Mouse (Mus musculus): ENCODE measurements around the gene Psmc2. TPM values are rescaled to one million over a fixed set of nuclear protein-coding genes. Genes with fewer than 3 reads are reported as not detected.

Gene Psmc2
- polyA plus RNA-seq (2012; rRNA removed) = 2.8 and 4.0 TPM in 2 replicates

DNA sequence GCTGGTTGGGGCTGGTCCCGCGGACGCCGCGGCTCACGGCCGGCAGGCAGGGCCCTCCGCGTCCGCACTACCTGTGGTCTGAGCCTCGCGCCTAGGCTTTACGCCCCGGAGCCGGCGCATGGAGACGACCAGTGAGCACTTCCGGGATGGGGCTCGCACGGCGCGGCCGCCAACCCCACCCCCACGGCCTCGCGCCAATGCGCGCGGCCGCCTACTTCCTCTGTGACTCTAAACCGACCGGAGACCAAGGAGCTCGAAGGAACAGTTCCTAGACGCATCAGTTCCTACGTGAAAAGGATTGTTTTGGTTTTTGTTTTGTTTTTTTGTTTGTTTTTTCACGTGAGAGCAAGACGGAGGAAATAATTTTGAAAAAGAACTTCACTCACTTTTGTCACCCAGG is at the start of gene Psmc2, which contains the start of gene Dnajc2:
Gene Psmc2 (plus strand): TSS at position 231 of the 400 bp plus-strand sequence.
Gene Dnajc2 (minus strand): TSS at position 199 of the 400 bp plus-strand sequence.

DNA sequence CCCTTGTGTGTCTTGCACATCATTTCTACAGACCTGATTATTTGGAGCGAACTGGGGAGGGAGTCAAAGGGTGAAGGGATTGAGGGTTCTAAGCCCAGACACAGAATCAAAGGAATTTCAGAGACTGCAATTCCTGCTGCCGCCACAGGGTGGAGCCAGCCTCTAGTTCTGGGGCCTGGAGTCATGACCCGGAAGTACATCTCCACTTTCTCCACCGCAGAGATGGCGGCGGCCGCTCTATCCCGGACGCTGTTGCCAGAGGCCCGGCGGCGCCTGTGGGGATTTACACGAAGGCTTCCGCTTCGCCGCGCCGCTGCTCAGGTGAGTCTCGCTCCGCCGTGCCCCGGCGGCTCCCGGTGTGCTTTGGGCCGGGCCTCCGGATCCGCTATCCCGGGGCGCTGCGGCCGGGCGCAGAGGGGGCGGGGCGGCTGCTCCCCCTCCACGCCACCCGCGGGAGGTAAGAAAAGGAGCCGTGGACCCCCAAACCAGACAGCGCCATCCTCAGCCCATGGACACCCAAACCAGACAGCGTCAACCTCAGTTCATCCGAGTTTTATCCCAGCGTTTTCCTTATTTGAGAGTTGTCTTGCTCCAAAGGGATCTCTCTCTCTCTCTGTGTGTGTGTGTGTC is 48.0 kb upstream of the Psmc2 start, which contains the start of gene Pmpcb:
Gene Pmpcb (plus strand): TSS at position 186 of the 630 bp plus-strand sequence.

Other genes with a start within 250 kb of the Psmc2 start
- gene Lrrc17, start 241.7 kb upstream of the Psmc2 start, polyA plus RNA-seq (2012; rRNA removed) = 0.67 and 0.97 TPM in 2 replicates
- gene Fbxl13, start 139.6 kb upstream of the Psmc2 start, polyA plus RNA-seq (2012; rRNA removed) = not detected in 2 replicates
- gene Armc10, start 139.5 kb upstream of the Psmc2 start, polyA plus RNA-seq (2012; rRNA removed) = 88.3 and 136 TPM in 2 replicates
- 0.75 and 1.3 TPM in 2 replicates for gene Napepld, start 83.9 kb upstream of the Psmc2 start, polyA plus RNA-seq (2012; rRNA removed)
- gene Pmpcb, start 48.1 kb upstream of the Psmc2 start, polyA plus RNA-seq (2012; rRNA removed) = 5.2 and 8.3 TPM in 2 replicates
- gene Dnajc2, start within 50 bp of the Psmc2 start, polyA plus RNA-seq (2012; rRNA removed) = 7.9 and 12.0 TPM in 2 replicates
- gene Slc26a5, start 80.3 kb downstream of the Psmc2 start, polyA plus RNA-seq (2012; rRNA removed) = not detected in 2 replicates